Mouse (Mus musculus) naive thymus-derived CD4-positive, alpha-beta T cell, adult 2 months (primary cell): Measurements from ENCODE around the gene Shoc2.
"Not testable (repeated sequence)": the region's sequence is repeated elsewhere in the genome, so short reads cannot be mapped to it uniquely, and the experiment has no call there.

Source experiments
- DNase-seq: peaks from one replicate; pipeline ENCODE4 v3.0.0-alpha.2; 2011; ENCODE audit warnings: low read depth

Shoc2 gene

DNA sequence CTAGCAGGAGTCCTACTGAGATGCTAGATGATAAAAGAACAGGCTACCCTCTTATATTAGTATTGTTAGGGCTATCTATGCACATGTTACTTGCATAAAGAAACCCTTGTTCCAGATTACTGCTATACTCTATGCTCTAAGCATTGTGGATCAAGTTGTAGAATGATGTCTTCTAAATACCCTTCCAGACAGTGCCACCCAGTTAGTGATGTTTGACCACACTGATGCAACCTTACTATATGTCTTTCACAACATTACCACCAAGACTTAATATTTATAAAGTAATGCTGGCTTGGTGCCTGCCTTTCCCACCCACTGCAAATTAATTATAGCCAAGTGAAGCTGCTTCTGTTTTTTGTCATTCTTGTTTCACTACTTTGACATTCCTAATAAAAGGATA, 11.1 kb upstream of the Shoc2 start:
- DNase-seq = no peak

GRCm38 (mm10) chr19:53934046-53934445, 10.1 kb upstream of the Shoc2 start:
- no peak for DNase-seq

DNA sequence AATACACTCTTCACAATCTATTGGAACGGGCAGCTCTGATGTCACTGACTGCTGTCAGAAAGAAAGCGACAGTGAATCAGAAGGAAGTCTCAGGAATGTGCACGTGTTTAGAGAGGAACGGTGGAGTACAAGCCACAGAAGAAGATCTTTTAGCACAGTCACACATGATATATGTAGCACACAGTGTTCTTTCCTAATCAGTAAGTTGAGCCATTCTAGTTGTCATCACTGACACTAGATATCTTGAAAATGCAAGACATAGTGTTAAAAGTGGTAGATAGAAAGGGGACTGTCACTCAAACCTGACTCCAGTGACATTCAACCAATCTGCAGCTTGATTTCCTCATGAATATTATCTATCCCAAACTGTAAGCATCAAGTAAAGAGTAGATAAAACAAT, 4.6 kb upstream of the Shoc2 start:
- DNase-seq = peak; percentile 8

DNA sequence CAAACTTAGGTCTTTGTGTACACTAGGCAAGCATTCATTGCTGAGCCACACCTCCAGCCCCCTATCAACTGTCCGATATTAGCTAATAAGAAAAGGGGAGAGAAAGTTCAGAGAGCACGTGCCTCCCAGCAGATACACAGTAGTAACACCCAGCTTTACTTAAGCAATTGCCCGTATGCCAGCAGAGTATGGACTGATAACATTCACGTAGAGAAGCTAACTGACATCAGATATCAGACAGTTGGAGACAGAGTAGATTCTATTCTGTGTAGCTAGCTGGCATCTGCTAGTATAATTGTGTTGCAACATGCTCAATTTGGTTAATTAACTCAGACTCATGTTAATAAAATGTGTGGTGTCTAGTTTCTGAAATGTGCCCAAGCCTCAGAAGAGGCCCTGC, 3.0 kb upstream of the Shoc2 start:
- peak; percentile 2 for DNase-seq

DNA sequence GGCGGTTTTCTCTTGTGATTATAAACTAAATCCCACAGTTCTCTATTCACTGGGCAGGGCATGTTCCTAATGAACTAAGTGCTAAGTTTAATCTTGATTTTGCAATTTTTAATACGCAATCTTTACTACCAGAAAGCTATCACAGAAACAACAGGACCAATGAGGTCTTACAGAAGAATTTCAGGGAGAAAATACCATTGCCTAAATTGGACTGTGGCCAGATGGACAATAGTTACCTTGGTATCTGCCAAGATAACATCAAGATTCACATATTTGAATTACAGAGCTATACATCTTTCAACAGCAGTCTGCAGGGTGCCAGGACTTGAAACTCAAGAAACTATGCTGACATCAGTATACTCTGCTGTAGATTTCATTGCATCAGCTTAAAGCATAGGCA, 1.8 kb upstream of the Shoc2 start:
- peak; percentile 13 for DNase-seq

DNA sequence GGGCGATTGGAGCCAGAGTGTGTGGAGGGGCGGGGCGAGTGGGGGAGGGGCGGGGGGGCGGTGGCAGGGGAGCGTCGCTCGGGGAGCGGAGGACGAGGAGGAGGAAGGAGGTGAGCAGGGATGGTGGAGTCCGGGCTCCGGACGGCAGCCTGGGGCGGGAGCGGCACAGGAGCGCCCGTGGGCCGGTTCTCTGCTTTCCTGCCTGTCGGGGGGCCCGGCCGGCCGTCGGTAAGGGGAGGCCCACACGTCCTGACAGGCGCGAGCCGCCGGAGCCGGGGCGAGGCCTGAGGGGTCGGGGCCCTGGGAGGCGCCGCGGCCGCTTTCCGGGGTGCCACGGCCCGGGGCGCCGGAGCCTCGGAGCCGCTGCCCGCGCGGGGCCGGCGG, 672 bp downstream of the Shoc2 start:
- DNase-seq = no peak

GRCm38 (mm10) chr19:53945171-53946042, 1.3 kb downstream of the Shoc2 start:
- peak; percentile 66 for DNase-seq

- no peak for DNase-seq
Measured at GRCm38 (mm10) chr19:53957513-53957912, 13.4 kb downstream of the Shoc2 start.

DNA sequence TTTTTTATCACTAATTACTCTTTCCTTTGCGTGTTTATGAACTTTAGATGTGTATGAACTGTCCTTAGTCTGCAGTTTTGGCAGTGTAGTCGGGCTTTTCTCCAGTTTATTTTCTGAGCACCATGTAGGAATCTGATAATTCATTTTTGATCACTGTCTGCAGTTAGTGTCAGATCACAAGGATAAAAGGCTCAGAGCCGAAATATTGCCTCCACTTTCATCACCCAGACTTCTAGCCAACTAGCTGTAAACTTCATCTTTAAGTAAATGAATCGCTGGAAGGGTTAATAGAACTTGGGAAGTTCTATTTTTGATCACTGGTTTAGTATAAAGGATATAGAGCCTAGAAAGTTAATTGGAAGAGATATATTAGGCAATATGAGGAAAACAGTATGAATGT, 18.4 kb downstream of the Shoc2 start:
- DNase-seq = no peak

GRCm38 (mm10) chr19:53964347-53964746, 20.2 kb downstream of the Shoc2 start:
- DNase-seq = not testable (repeated sequence)

DNA sequence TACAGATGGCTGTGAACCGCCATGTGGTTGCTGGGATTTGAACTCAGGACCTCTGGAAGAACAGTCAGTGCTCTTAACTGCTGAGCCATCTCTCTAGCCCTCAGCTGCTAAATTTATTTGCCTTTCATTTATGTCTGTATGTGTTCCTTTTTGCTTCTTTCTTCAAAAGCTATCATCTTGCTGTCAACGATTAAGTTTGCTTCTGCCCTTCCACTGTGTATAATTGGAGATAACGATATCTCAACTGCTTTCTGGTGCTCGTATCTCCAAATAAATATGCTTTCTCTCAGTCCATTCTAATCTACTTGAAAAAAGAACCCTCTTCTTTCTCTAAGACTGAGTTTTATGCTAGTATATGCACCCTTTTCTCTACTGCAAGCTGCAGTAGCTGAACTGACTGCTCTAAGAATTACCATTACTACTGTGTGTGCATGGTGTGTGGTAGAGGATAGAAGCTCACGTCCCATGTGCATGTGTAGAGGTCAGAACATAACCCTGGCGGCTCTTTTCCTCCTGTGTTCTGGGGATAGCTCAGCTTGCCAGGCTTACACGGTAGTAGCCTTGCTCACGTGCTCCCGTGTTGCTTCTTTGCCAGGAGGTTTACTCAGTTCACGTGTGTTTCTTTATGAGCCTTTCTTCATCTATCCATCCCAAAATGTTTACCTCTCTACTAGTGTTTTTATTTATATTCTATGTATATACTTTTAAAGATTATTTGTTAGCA, 21.0 kb downstream of the Shoc2 start:
- DNase-seq = no peak

- DNase-seq = no peak
Measured at GRCm38 (mm10) chr19:53969226-53969625, 25.1 kb downstream of the Shoc2 start.

GRCm38 (mm10) chr19:53971938-53972337, 27.8 kb downstream of the Shoc2 start:
- peak; percentile 26 for DNase-seq

DNA sequence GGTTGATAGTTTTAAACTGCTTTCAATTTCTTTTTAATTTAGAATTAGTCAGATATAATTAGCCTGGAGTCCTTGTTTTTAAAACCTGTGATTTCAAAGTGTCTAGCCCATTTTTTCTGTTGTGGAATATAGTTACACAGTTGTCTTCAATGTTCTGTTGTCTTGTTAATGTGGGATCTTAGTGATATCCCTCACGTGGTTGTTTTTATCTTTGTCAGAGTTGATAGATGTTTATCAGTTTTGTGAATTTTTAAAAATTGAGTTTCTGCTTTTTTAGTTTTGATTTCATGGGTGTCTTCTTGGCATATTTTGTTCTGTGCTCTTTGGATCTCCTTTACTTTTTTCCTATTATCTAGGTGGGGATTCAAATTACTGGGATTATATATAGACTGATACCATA, 29.6 kb downstream of the Shoc2 start:
- DNase-seq = no peak

- DNase-seq = no peak
Measured at GRCm38 (mm10) chr19:53982041-53982440, 37.9 kb downstream of the Shoc2 start.

DNA sequence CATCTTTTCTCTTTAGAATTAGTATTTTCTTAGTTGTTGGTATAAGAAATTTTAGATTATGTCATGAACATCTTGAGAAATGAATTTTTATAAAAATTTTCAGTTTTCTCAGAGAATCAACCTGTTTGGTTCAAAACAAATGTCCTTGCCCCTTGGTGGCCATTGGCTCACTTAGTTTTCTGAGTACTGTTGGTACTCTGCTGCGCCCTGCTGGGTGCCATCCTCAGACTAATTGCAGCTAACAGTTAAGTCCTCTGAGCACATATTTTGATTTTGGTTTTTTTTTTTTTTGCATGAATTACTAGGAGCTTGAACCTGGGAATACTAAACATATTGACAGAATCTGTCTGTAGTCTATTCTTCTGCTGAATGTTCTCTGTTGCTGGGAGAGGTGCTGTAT, 39.2 kb downstream of the Shoc2 start:
- peak; percentile 41 for DNase-seq

DNA sequence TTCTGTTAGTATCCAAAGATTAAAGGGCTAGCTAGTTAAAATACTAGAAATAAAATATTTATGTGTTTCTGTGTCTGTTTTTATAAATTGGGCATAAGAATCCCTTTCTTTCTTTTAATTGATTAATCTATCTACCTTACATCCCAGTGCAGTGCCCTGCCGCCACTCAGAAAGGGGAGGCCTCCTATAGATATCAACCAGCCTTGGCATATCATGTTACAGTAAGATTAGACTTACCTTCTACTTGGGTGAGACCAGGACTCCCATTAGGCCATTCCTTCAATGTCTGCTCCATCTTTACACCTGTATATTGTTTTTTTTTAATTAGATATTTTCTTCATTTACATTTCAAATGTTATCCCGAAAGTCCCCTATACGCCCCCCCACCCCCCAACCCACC, 40.5 kb downstream of the Shoc2 start:
- no peak for DNase-seq

- no peak for DNase-seq
Measured at GRCm38 (mm10) chr19:53990538-53990937, 46.4 kb downstream of the Shoc2 start.

DNA sequence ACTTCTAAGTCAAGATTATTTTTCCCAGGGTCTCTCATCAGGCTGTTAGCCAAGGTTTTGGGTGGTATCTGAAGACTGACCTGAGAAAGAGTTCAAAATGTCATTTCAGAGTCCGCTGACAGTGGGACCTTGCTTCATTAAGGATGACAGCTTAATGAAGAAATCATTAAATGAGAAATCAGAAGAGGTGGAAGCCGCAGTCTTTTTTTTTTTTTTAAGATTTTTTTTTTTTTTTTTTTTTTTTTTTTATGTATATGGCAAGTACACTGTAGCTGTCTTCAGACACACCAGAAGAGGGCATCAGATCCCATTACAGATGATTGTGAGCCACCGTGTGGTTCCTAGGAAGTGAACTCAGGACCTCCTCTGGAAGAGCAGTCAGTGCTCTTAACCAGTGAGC, 49.8 kb downstream of the Shoc2 start:
- DNase-seq = no peak

DNA sequence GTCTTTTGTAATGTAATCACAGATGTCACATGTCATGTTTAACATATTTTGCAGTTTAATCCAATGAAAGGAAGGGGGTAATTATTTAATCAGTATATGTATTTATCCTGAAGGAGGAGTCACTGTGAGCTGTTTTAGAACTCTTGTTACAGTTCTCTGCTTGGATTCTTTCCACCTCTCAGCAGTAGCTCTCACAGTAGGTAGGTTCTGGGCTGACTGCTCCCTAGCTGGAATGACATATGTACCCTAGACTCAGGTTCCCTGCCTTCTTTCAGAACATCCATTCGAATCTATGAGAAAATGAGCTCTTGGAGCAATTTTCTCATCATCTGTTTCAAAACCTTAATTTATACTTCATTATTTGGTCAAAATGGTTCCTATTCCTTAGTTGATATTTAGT, 50.2 kb downstream of the Shoc2 start:
- DNase-seq = no peak

DNA sequence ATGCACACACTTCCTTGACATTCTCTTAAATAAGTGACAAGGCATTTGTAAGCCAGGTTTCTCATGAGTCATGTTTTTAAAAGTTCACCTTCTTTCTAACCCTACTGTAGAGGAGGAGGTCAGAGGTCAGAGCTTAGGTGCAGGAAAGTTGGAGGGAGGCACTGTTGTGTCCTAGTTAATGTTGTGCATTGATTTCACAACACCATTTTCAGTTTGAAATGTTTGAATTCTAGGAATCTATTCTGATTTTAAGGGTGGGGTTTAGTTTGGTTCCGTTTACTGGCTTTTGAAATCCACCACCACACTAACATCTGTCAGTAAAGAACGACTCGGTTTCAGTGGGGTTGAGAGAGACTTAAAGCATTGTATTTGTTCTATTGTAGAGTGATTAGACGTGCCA, 66.9 kb downstream of the Shoc2 start:
- no peak for DNase-seq

DNA sequence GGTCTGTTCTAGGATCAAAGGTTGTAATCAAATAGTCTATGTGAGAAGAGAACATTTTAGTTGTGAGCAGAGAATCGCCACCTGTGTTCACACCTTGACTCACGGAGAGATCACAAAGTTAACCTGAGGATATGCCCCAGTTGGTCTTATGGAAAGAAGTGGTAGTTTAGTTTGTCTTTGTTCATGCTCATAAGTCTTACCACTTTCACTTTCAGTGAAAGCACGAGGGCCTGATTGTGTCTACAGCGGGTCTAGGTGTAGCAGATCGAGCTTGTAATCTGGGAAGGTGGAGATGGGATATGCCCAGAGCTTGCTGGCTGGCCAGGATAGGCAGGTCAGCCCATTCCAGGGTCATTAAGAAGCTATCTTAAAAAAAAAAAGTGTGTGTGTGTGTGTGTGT, 70.9 kb downstream of the Shoc2 start:
- DNase-seq = peak; percentile 16

DNA sequence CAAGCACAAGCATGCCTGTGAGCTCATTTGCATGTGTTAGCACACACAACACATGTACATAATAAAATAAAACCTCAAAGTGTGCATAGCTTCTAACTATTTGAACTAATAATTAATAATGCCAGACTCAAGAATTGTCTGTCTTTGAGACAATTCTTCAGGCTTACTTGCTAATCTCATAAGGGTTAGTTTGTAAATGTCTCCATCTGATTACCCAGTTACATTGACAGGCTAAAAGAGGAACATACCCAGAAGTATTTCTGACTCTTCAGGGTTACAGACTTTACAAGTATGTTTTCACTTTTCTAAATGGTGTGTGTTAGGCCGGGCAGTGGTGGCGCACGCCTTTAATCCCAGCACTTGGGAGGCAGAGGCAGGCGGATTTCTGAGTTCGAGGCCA, 71.4 kb downstream of the Shoc2 start:
- DNase-seq = no peak

DNA sequence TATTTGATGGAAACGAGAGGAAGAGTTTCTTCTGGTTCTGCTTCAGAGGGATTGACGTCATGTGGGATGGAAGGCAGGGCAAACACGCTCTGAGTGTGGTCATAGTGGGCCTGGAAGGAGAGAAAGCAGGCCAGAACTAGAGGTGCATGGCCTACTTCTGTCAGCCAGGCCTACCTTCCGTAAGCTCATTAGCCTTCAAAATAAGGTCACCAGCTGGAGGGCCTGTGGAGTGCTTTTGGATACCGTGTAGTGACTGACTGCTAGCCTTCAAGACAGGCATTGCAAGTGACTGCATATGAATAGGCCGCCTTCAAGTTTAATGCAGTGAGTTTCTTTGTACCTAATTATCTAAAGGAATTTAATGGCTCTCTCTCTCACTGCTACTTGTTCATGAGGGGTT, 91.0 kb downstream of the Shoc2 start:
- DNase-seq = no peak
